Mouse (Mus musculus) kidney, embryonic 16.5 days (tissue): ENCODE data around the gene Agpat3. TPM values are rescaled to one million over a fixed set of nuclear protein-coding genes. Genes with fewer than 3 reads are reported as not detected.

Experiments used
- microRNA-seq: library from miRNA; unstranded; fragments of <30 nt; microRNA quantifications from one replicate; pipeline ENCODE4, GENCODE M21; 2016
- polyA plus RNA-seq: library from polyadenylated mRNA; unstranded; fragments of >200 nt; fragmentation: Nextera tagmentation; extraction: Ambion mirVana; gene quantifications from 2 replicates; pipeline ENCODE4 v1.2.1, GENCODE M21; 2015

The Agpat3 gene
- polyA plus RNA-seq, 1 experiment from 2014 or later, result 81.9 TPM

Small RNA genes within 50 kb of the gene (microRNA-seq; reads per million reads assigned to microRNA genes)
- gene Mir7659, result not detected

Other genes with a start within 250 kb of the Agpat3 start
- 50.7 and 54.7 TPM in 2 replicates for gene D10Jhu81e, start 182.7 kb downstream of the Agpat3 start, polyA plus RNA-seq
- 24.5 and 25.5 TPM in 2 replicates for gene Pwp2, start 167.3 kb downstream of the Agpat3 start, polyA plus RNA-seq
- gene Trappc10, start 107.8 kb downstream of the Agpat3 start, polyA plus RNA-seq, result 5.3 and 8.3 TPM in 2 replicates
- gene Rrp1, start 60.6 kb upstream of the Agpat3 start, polyA plus RNA-seq, result 325 and 328 TPM in 2 replicates
- 191 and 193 TPM in 2 replicates for gene Cstb, start 73.2 kb upstream of the Agpat3 start, polyA plus RNA-seq
- gene Pdxk, start 112.5 kb upstream of the Agpat3 start, polyA plus RNA-seq, result 28.4 and 29.8 TPM in 2 replicates
- gene Olfr1358, start 164.9 kb upstream of the Agpat3 start, polyA plus RNA-seq, result not detected in 2 replicates
- gene Ilvbl, start 221.9 kb upstream of the Agpat3 start, polyA plus RNA-seq, result 62.7 and 67.2 TPM in 2 replicates
- gene Syde1, start 239.5 kb upstream of the Agpat3 start, polyA plus RNA-seq, result 18.1 and 20.4 TPM in 2 replicates